Mouse (Mus musculus) splenic B cell, adult 2 months (primary cell): ENCODE measurements at regions not wholly inside any gene's neighbourhood (a gene's known extent, or its start where the extent isn't known, plus 50 kb on each side); places are given as distances from the start of the nearest gene placed in this dataset.

Experiments
- DNase-seq: peaks from one replicate; pipeline ENCODE4 v3.0.0-alpha.2; 2011; ENCODE audit warnings: low read depth, low spot score
- H3K27me3 ChIP-seq: 2 replicates; pipeline ENCODE4 v1.6.1; 2012; ENCODE audit warnings: mild to moderate bottlenecking, low read length, moderate library complexity, mixed read lengths; ENCODE audit not compliant: control insufficient read depth, poor library complexity, insufficient read depth, severe bottlenecking
- H3K36me3 ChIP-seq: 2 replicates; pipeline ENCODE4 v1.6.1; 2012; ENCODE audit warnings: mild to moderate bottlenecking, low read length, moderate library complexity, mixed read lengths; ENCODE audit not compliant: control insufficient read depth, poor library complexity, insufficient read depth, severe bottlenecking

DNA sequence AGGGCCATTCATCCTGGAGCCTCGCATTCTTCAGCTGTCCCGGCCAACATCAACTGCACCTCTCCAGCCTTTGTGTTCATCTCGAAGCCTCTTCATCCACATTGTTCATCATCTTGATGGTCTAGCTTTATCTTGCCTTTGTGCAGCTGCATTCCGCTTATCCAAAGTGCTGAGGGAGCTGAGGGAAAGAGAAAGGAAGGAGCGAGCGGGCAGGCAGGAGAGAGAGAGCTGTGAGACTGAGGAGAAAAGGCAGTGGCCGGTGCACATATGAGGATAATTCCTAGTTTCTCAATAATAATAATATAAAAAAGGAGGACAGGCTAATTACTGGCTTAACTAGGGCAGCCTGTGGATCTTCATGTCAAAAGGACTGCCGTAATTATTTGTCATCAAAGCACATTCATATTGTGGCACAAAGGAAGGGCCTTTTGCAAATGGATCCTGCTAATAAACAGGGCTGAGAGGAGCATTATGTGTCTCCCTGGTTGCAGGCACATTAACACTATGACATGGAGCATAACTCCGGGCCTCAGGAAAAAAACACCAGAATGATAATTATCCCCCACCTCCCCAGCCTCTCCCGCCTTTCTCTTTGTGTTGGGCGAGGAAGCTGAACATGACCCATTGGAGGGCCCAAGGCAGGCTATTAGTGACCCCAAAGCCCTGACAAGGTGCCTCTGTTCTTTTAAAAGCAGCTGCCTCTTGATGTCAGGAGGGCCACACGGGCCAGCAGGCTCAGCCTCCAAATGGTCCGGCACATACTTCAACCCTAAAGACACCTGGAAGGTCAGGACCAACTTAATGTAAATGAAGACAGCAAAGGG is 751.9 kb downstream of the Bcl11a start:
- Histone ChIP-seq H3K27me3 (no peaks in the 10 kb centered on the region), H3K36me3 (no peaks in the 10 kb centered on the region)
- no peak for DNase-seq

DNA sequence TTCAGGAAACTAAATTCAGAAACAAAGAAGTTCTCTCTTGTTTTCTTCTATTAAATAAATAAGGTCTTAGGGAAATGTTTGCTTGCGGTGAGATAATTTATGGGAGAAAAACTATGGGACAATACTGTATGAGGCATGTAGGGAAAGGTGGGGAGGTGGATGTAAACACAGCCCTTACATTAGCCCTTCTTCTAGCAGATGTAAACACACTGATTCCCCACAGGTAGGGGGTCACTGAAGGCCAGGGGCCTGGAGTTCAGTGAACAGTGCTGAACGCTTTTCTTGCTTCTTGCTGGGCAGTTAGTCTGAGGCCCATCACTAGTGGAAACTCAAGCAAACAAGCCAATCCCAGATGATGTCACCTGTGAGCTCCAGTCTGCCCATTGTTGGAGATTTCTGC is 752.6 kb downstream of the Bcl11a start:
- no peaks in the 10 kb centered on the region for H3K27me3 ChIP-seq
- H3K36me3 ChIP-seq = no peaks in the 10 kb centered on the region
- DNase-seq = no peak

DNA sequence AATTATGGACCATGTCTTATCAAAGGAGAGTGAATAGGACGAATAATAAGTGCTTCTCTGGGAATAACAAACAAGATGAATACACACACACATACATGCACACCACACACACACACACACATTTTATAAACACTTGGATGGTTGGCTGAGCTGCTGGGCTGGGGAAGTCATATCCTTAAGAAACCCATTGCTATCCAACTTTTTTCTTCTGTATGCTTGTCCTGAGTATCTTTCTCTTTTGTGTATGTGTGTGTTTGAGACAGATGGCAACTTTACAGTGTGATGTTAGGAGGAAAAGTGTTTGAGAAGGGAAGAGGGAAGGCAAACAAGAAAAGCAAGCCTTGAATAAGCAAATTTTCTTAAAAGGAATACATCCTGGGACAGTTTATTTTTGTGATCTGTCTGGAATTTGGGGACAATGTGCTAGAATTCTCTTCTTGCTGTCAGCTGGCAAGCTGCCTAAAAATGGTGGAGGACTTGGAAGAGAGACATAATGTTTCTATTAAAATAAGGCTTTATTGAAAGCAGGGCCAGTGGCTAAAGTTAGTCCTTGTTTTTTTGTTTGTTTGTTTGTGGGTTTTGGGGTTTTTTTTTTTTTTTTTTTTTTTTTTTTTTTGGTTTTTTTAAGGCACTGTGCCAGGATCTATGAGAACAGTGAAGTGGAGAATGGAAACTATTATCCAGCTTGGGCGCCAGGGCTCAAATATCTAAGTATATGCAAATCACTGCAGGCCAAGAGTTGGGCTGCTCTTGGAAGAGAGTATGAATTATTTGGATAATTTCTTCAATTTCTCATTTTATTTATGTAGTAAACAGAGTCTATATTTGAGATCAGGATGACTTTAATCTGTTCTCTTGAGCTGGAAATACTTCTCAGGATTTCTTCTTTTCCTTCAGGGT is 766.2 kb downstream of the Bcl11a start:
- H3K27me3 ChIP-seq = no peaks in the 10 kb centered on the region
- no peaks in the 10 kb centered on the region for H3K36me3 ChIP-seq
- no peak for DNase-seq

DNA sequence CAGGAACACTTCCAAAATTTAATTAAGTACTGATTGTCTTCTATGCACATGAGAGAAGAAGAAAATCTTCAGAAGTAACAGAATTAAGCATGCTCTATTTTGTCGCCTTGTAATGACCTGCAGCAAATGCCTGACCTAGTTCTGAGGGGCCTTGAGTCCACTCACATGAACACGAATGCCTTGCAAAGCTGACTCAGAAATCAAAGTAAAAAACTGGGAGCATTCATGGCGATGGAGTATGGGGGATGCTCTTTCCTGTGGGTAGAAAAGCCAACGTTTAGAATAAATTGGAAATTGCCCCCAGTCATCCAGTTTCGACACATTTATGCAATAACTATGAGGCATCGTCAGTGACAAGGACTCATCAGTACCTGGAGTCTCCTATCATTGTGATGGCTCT is 779.1 kb downstream of the Bcl11a start:
- no peaks in the 10 kb centered on the region for H3K36me3 ChIP-seq
- no peaks in the 10 kb centered on the region; the same call in 1 of the 2 replicates for H3K27me3 ChIP-seq
- no peak for DNase-seq

DNA sequence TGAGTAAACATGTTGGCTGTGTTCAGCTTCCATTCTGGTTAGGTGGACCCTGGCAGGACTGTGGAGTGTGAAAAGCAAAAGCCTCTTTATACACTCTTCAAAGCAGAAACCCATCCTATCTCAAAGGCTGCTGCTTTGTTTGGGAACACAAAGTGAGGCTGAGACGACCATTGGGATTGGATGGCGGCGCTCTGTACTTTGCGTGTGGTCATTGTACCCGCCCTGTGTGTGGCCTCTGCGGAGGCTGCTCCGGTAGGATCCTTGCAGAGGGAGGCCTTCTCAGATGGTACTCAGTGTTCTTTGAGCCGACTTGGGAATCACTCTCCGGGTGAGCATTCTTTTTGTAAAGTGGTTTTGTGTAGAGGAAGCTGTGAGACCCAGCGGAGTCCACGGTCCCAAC is 786.8 kb downstream of the Bcl11a start:
- DNase-seq = no peak
- H3K27me3 ChIP-seq = no peaks in the 10 kb centered on the region
- H3K36me3 ChIP-seq = no peaks in the 10 kb centered on the region

DNA sequence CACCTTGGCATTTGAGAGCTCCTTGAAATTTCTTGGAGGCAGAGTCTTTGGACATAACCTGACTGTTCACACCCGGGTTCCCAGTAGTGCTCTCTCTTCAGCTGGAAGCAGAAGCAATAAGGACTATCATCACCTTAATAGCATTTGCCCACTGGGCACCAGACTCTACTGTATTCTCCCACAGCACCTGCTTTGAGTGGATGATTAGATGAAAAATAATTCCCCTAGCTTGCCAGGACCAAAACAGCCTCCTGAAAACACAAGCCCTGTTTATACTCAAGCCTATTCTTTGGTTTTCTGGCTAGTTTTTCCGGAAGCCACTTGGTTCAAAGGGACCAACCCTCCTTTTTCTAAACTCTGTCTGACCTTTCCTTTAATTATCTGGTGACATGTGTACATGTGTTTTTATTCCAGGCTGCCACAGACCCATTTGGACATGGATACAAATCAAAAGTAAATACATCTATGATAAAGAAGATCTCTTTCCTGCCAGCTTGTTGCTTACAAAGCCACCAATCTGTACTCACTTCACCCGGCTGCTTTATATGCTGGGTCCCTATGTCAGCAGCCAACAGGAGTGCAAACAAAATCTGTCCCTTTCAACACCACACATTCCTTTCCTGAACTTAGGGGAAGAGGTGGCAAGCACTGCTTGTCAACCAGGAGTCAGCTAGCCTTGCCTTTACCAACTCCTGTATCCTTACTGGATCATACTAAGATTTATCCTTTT is 787.4 kb downstream of the Bcl11a start:
- DNase-seq = no peak
- no peaks in the 10 kb centered on the region for H3K36me3 ChIP-seq
- no peaks in the 10 kb centered on the region for H3K27me3 ChIP-seq
